Mouse (Mus musculus): ENCODE results near the gene Ntn4.
A peak's percentile ranks its signal among the peaks of the same experiment; 100 is the strongest.

Ntn4 gene

GRCm38 (mm10) chr10:93641821-93642746 is 1.6 kb downstream of the Ntn4 start:
- DNase-seq (ENCODE audit: low spot score in 2 of 2) = no peak

GRCm38 (mm10) chr10:93642897-93643296 is 2.4 kb downstream of the Ntn4 start:
- DNase-seq (ENCODE audit: low spot score in 2 of 2) = no peak

DNA sequence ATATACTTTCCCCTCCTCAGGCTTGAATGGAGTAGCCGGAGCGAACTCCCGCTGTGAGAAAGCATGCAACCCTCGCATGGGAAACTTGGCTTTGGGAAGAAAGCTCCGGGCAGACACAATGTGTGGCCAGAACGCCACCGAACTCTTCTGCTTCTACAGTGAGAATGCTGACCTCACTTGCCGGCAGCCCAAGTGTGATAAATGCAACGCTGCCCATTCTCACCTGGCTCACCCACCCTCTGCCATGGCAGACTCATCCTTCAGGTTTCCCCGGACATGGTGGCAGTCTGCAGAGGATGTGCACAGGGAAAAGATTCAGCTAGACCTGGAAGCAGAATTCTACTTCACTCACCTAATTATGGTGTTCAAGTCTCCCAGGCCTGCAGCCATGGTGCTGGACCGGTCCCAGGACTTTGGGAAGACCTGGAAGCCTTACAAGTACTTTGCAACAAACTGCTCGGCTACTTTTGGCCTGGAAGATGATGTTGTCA is 4.0 kb downstream of the Ntn4 start:
- DNase-seq (ENCODE audit: low spot score in 2 of 2) = no peak

GRCm38 (mm10) chr10:93647655-93648561 is 7.4 kb downstream of the Ntn4 start:
- DNase-seq (ENCODE audit: low spot score in 2 of 2) = no peak

- no peak for DNase-seq (ENCODE audit: low spot score in 2 of 2)
These were observed 8.2 kb downstream of the Ntn4 start for GRCm38 (mm10) chr10:93648598-93649102.

DNA sequence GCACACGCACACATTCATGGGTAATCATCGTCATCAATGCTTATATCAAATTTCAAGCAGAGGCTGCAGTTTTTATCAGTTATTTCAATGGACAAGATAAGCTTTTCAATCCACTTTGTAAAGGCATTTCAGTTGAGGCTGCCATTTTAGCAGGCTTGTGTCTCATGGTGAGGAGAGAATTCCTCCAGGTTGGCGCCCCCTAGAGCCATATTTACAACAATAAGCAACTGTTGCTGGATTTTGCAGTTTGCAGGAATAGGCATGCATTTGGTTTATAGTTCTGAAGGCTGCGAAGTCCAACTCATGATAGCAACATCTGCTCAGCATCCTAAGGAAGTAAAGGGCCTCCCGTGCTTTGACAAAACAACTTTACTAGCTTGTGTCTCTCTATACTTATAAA is 8.6 kb downstream of the Ntn4 start:
- no peak for DNase-seq (ENCODE audit: low spot score in 2 of 2)

- no peak for DNase-seq (ENCODE audit: low spot score in 2 of 2)
These were observed 9.1 kb downstream of the Ntn4 start for GRCm38 (mm10) chr10:93649600-93649999.

- no peak for DNase-seq (ENCODE audit: low spot score in 2 of 2)
These were observed 12.8 kb downstream of the Ntn4 start for GRCm38 (mm10) chr10:93653322-93653721.

GRCm38 (mm10) chr10:93655428-93655827 is 14.9 kb downstream of the Ntn4 start:
- no peak for DNase-seq (ENCODE audit: low spot score in 2 of 2)

DNA sequence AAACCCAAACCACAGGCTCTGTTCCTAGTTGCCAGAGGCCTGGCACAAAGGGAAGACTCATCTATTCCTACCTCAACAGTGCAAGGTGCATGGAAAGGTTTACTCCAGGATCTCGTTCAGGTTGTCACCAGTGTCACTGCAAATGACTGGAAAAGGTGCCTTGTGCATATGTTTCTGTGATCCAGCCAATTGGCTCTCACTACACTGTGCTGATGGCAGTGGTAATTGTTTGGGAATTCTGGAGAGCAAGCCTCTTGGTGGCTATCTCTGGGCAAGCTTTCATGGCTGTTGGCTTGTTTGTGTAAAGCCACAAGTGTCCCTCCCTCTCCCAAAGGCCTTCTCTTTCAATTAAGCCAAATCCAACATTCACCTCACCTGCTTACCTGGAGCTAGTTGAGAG is 19.3 kb downstream of the Ntn4 start:
- no peak for DNase-seq (ENCODE audit: low spot score in 2 of 2)

DNA sequence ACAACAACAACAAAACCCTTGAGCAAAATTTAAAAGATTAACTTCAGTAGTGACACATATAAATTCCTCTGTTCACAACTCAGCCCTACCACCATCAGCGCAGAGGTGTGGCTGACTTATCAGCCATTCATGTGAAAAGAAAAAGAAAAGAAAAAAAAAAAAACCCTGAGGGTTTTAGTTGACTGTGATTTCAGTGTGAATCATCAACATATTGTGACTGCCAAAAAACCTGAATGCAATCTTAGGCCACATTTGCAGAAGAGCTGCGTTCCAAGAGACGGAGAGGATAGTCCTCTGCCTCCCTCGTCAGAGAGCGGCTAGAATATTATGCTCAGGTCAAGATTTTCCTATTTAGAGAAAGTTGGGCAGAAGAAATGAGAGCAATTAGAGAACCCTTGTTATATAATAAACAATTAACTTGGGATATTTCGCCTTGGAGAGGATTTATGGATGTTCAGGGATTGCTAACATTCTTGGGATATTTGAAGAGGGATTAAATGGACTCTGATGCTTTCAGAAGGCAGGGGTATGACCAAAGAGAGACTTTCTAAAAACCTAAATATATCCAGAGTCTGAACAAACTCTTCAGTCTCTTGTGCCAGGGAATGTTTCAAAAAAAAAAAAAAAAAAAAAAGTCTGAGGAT is 21.0 kb downstream of the Ntn4 start:
- DNase-seq (ENCODE audit: low spot score in 2 of 2) = peak in 1 of 2 experiments; percentile 6

DNA sequence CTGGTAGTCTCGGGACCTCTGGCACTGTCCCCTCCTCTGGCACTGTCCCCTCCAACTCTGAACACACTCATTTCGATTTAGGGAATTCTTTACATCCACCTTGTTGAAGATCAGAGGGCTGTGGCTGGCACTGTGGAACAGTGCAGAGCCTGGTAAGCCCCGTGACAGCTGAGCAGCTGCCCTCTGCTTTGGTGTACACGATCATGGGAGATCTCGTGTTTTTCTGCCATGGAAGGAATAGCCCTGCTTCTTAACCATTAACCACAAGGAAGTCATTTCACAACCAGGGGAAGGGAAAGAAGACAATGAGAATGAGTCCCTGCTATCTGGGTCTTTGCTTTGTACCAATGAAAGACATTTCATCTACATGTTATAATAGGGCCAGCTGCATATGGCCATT is 21.5 kb downstream of the Ntn4 start:
- no peak for DNase-seq (ENCODE audit: low spot score in 2 of 2)

GRCm38 (mm10) chr10:93666222-93666621 is 25.7 kb downstream of the Ntn4 start:
- no peak for DNase-seq (ENCODE audit: low spot score in 2 of 2)

- no peak for DNase-seq (ENCODE audit: low spot score in 2 of 2)
These were observed 26.5 kb downstream of the Ntn4 start for GRCm38 (mm10) chr10:93666996-93667395.

DNA sequence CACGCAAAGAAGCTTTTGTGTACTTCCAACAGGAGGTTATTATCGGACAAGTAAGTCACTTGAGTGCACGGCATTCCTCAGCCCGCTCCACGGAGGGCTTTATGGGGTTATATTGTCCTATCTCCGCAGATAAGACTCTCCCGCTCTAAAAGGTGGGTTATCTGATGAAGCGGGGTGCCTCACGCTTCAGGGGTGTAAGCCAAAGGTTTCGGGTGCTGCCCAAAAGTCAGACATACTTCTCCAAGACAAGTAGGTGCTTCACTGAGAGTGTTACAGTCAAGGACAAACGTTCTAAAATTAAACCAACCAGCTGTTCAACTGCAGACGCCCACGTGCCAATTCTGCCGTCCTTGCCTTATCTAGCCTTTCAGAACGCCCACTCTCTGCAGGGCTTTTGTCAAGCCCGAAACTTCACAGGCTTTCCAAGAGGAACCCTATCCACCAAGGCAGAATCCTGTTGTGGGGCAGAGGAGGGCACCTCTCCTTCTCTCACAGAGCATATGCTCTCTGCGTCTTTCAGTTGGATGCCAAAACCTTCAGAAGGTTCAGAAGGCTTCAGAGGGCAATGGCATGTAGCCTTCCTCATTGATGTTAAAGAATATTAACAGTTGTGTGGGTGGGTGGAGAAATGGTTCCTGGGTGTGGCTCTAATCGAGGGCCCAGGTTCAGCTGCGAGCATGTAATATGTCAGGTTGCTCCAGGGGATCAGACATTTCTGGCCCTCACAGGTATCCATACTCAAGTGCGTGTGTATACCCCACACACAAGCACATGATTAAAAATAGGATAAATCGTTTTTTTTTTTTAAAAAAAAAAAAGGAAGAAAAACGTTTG is 32.4 kb downstream of the Ntn4 start:
- DNase-seq (ENCODE audit: low spot score in 2 of 2) = peak; percentile 63 to 67

DNA sequence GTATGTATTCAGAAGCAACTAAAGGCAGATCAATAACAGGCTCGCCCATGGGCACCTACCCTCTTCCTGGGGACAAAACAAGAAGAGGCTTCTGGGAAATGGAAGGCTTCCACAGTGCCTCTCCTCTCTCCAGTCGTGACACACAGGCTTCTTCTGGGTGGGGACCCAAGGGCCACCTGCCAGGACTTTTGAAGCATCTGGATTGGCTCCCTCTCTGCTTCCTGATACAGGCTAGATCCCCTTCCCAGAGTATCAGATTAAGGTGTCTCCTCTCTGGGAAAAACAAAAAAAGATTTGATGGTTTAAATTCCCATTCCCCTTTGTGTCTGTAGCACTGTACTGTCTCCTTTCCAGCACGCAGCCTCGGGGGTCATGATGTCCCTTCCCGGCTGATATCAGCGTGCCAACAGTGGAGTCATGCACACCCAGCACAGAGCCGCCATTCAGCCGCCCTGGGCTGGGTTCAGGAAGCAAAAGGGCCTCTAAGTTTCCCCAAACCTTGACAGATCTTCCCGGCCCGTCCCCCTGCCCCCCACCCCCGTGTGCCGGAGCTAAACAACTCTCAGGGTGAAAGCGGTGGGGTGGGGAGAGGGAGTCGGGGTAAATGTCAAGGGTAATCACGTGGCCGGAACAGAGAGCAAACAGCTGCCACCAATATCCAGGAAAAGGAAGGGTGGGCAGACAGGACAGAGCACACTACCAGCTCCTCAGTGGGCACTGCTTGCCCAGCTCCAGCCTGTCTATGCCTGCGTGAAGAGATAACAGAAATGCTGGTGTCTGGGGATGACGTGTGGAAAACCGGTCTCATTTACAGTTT is 38.9 kb downstream of the Ntn4 start:
- DNase-seq (ENCODE audit: low spot score in 2 of 2) = no peak

DNA sequence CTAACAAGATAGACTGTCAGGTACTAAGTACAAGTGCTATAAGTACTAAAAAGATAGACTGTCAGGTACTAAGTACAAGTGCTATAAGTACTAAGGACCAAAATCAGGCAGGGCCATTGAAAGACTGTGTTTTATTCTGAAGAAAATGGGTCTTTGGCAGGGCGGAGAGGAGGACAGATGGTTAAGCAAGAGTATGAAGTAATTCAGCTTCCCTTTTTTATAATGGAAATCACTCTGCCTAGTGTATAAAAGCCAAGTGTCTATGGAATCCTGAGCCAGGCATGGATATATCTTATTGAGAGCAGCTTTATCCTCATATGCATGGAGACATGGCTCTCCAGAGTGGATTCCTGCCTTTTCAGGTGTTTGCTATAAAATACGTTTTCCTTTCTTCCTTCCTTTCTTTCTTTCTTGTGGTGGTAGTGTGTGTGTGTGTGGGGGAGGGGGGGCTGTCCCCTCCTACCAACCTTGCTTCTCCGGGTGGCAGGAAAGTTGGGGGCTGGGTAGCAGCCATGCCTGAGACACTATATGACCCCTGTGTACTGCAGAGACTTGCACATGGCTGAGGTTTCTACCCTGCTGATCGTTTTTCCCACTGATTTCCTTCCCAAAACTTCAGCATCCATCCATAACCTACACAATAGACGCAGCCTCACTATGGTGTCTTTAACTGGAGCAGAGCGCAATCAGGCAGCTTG is 40.3 kb downstream of the Ntn4 start:
- DNase-seq (ENCODE audit: low spot score in 2 of 2) = no peak

DNA sequence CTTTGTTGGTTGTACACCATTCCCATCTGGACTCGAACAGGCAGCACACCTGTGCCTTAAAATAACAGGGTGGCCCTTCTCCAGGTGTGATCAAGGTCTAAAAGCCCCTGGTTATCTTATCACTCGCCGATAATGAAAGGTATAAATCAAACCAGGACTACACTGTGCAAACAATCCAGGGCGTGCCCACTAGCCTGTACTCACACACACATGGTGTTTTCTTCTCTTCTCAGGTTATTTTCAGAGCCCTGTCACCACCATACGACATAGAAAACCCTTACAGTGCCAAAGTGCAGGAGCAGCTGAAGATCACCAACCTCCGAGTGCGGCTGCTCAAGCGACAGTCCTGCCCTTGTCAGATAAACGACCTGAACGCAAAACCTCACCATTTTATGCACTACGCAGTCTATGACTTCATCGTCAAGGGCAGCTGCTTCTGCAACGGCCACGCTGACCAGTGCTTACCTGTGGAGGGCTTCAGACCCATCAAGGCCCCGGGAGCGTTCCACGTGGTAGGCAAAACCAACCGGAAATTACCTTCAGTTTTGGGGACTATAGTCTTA is 41.8 kb downstream of the Ntn4 start:
- no peak for DNase-seq (ENCODE audit: low spot score in 2 of 2)

- no peak for DNase-seq (ENCODE audit: low spot score in 2 of 2)
These were observed 42.7 kb downstream of the Ntn4 start for GRCm38 (mm10) chr10:93683185-93683584.
